Mouse (Mus musculus) c-Kit-negative CD71-positive TER-119-positive erythroid progenitor cells, embryonic 14.5 days (primary cell): ENCODE data around the gene Nacc1.

Source experiments
- DNase-seq: peaks from one replicate; pipeline ENCODE4 v3.0.0-alpha.2; 2013; ENCODE audit warnings: low read depth, low spot score

The Nacc1 gene

GRCm38 (mm10) chr8:84687705-84688100 lies at the start of gene Nacc1:
Gene Nacc1 (minus strand): TSS chr8:84687862.
- DNase-seq: peak; percentile 76

- no peak for DNase-seq
These were observed 48.9 kb upstream of the Nacc1 start for GRCm38 (mm10) chr8:84736521-84736920.

GRCm38 (mm10) chr8:84735597-84735996 lies 47.9 kb upstream of the Nacc1 start:
- DNase-seq: no peak

- no peak for DNase-seq
These were observed 47.0 kb upstream of the Nacc1 start for GRCm38 (mm10) chr8:84734680-84735079.

- no peak for DNase-seq
These were observed 46.3 kb upstream of the Nacc1 start for GRCm38 (mm10) chr8:84733959-84734358.

- DNase-seq: no peak
These were observed 45.3 kb upstream of the Nacc1 start for GRCm38 (mm10) chr8:84732996-84733395.

GRCm38 (mm10) chr8:84732545-84732944 lies 44.9 kb upstream of the Nacc1 start:
- DNase-seq: no peak

GRCm38 (mm10) chr8:84731371-84732177 lies 43.9 kb upstream of the Nacc1 start:
- peak; percentile 41 for DNase-seq

- DNase-seq: peak; percentile 86
These were observed 43.1 kb upstream of the Nacc1 start for GRCm38 (mm10) chr8:84730541-84731370.

GRCm38 (mm10) chr8:84729921-84730362 lies 42.3 kb upstream of the Nacc1 start:
- no peak for DNase-seq

GRCm38 (mm10) chr8:84728474-84728873 lies 40.8 kb upstream of the Nacc1 start:
- DNase-seq: no peak

- no peak for DNase-seq
These were observed 38.2 kb upstream of the Nacc1 start for GRCm38 (mm10) chr8:84725941-84726259.

GRCm38 (mm10) chr8:84725246-84725940 lies 37.7 kb upstream of the Nacc1 start:
- DNase-seq: no peak

GRCm38 (mm10) chr8:84724683-84725082 lies 37.0 kb upstream of the Nacc1 start:
- DNase-seq: no peak

- DNase-seq: no peak
These were observed 35.9 kb upstream of the Nacc1 start for GRCm38 (mm10) chr8:84723571-84723900.

- DNase-seq: peak; percentile 79
These were observed 35.3 kb upstream of the Nacc1 start, which contains the start of gene G430095P16Rik for GRCm38 (mm10) chr8:84722850-84723570. Gene G430095P16Rik (plus strand): TSS chr8:84723007.

GRCm38 (mm10) chr8:84722530-84722849 lies 34.8 kb upstream of the Nacc1 start:
- DNase-seq: no peak

- no peak for DNase-seq
These were observed 31.5 kb upstream of the Nacc1 start for GRCm38 (mm10) chr8:84718959-84719690.

- DNase-seq: no peak
These were observed 30.8 kb upstream of the Nacc1 start for GRCm38 (mm10) chr8:84718476-84718875.

GRCm38 (mm10) chr8:84716790-84717189 lies 29.1 kb upstream of the Nacc1 start:
- DNase-seq: no peak

GRCm38 (mm10) chr8:84715893-84716468 lies 28.3 kb upstream of the Nacc1 start:
- no peak for DNase-seq
